Mouse (Mus musculus) embryo, embryonic 10.5 days (tissue): Measurements from ENCODE around the gene Cradd.

Source experiments
- DNase-seq: peaks from one replicate; pipeline ENCODE4 v3.0.0-alpha.2; 2015; ENCODE audit warnings: low spot score

Gene Cradd

DNA sequence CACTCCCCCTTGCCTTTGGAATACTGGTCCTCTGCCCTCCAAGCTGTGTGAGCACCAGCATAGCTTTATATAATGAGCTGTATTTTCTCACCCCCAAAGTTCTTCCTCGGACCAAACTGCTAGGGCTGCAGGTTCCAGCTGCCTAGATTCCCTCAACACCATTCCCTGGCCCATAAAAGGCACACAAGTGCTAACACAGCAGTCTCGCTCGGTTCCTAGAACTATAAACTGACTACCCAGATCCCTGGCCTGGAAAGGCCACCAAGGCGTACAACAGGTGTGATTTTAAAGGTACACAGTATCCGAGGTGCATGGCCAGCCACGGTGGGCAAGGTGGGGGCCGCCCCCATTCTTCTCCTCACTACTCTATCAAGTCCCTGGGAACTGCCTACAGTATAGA is 54.8 kb downstream of the Cradd start:
- DNase-seq = no peak

DNA sequence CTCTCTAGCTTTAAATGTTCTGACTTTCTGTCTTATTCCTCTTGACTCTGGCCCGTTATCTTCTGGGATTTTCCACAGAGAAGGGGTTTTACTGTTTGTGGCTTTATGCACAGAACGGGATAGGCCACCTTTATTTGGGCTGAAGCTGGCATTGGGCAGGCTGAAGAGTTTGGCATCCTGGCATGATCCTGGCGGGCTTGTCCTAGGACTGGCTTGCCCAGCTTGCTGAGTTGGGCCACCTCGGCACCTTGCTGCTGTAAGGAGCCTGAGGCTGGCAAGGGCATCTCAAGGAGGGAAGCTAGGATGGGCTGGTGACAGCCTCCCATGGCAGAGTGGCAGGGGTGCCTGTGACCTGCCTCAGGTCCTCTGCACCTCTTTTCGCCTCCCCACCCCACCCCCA is 55.6 kb downstream of the Cradd start:
- no peak for DNase-seq

DNA sequence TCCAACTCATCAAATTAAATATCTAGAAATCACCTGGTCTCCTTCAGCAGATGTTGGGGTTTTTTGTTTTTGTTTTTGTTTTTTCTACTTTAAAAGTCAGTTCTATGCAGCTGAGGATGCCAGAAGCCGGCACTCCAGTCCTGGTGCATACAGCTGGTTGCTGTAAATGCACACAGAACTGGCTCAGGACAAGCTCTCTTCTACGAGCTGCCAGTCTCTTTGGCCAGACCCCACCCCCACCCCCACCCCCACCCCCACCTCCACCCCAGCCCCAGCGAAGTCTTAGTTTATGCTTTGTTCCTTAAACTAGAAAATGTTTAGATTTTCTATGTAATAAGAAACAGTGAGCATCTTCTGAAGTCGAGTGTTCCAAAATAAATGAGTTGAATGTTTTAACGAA is 57.0 kb downstream of the Cradd start:
- DNase-seq = no peak

DNA sequence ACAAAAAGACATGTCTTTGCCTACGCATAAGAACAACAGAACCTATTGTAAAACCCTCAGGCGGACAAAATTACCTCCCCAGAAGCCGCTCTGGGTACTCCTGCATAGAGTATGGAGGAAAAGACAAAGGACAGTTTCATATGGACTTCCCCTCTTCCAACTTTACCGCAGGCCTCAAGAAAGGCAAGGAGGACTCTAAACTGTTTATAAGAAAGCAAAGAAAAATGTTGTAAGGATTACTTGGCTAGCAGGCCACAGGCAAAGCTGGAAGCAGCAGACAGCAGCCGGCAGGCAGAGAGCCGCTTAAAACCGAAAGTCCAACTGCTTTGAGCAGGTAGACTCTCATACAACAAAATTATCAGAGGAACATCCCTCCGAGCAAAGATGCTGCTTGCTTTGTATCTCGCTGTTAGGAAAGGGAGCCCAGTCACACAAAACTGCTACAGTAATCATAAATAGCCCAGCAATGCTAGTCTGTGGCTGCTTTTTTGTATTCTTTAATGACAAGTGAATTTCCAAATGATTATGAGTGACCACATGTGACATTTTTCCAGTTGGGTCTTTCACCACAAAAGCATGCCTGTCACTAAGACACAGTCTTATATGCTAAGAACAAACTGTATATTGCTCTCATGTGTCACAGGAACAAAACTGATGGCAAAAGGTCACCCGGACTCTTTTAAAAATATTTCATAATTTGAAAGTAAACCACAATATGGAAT is 57.7 kb downstream of the Cradd start:
- DNase-seq = no peak

DNA sequence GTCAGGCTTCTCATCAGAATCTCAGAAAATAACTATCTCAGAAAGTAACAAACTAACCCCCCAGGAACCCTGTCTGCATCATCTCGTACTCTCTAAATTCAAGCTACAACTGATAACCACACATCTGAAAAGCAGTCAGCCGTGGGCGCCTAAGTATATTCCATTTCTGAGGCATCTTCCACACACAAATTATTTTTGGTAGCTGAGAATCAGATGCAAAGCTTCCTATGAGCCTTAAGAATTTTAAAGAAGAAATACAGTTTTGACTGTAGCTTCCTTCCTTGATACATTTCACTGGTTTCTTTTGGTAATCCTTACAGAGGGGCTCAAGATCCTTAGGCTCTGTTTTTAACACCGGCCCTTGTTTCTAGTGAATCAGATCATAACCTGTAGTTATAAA is 58.4 kb downstream of the Cradd start:
- DNase-seq = peak; percentile 46

DNA sequence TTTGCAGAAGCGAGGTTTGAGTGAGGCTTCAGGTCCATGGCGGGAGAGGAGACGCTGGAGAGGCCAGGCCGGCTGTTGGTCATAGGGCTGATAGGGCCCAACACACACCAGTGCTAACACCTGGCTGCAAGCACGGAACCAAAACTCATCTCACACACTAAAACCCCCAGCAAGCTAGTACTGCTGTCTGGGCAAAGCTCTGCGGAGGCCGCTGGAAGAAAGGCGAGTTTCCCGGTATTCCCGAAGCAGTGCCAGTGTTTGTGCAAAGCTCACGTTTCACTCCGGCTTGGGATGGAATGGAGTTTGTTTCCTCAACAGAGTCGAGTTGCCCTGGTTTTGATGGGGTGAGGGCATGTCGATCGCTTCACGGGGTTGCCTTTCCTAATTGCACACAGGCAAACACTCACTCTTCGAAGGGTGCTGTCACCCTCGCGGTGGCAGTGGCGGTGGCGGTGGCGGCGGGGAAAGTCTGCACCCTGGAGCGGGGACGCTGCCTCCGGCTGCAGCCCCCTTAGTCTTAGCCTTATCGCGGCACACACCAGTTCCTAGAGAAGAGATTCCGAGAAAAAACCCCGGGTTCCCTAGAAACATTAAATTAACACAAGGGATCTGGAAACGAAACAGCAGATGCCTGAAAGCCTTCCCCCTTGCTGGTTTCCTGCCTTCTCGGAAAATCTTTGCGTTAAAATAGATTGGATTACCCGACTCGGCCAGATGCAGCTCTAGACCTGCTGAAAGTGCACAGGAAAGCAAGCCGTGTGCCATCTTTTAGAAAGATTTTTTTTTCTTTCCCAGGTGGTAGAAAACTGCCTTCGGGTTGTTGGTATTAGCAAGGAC is 59.2 kb downstream of the Cradd start:
- DNase-seq = peak; percentile 76

DNA sequence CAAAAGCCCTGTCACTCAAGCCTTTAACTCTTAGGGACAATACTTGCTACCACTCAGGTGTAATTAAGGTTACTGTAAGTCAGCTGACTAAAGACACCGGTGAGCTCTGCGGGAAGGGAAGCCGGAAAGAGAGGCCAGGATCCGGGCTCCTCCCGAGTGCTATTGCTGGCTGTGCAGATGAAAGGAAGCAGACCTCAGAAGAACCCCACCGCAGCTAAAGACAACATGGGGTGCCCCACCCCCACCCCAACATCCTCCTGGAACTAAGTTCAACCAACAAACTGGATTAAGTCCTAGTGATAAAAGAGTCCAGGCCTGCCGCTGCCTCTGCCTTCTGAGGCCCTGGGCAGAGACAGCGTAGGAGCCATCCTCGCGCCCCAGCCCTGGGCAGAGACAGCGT is 61.5 kb downstream of the Cradd start:
- DNase-seq = peak; percentile 34

DNA sequence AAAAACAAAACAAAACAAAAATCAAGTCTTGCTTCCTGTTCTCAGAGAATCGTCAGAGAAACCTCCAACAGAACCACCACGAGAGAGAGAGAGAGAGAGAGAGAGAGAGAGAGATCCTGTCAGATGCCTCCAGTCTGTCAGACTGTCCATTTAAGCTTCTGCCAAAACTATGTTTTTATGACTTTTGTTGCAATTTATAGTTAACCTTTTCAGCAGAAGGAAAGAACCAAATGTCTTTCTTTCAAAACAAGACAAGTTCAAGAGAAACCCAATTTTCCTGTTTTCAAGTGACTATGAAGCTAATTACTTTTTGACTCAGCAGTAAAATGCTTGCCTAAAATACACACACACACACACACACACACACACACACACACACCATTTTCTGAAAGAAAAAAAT is 62.7 kb downstream of the Cradd start:
- no peak for DNase-seq

DNA sequence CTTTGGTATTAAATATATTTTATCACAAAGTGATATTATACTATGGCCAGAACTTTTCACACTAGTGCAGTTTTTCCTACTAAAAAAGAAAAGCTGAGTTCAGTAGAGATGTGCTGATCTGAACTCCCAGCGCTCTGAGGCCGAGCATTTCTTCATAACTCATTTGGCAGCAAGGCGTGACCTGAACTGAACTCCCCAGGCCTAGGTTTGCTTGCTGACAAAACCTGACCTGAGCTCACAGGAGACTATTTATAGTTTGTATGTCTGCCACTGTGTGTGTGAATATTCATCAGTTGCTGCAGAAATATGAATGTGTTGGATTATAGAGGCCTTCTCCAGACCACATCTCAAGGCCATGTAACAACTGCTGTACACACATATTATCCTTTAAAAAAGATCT is 63.5 kb downstream of the Cradd start:
- DNase-seq = no peak

DNA sequence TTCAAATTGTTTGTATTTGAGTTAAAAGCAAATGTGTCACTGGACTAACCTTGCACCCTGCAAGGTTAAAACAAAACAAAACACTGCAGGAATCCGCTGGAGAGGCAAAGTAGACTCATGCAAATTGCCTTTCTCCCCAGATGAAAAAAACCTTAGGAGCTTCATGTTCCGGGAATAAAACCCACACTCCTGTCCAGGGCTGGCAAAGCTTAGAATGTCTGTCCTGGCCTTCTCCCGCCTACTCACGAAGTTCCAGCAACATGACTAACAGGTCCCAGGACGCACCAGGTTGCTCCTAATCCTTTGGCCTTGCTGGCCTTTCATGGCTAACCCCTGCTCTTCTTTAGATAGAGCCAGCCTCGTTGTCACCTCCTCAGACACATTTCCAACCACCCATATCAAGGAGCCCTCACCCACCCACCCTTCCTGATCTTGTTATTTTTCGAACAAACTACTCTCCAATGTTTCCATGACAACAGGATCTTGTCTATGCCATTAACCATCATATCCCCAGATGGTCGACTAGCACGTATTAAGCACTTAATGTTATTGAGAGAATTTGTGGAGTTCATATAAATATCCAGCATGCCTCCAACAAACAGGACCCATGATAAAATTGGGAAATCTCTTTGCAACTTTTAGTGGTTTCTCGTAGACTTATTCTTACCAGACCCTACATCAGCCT is 65.3 kb downstream of the Cradd start:
- no peak for DNase-seq

DNA sequence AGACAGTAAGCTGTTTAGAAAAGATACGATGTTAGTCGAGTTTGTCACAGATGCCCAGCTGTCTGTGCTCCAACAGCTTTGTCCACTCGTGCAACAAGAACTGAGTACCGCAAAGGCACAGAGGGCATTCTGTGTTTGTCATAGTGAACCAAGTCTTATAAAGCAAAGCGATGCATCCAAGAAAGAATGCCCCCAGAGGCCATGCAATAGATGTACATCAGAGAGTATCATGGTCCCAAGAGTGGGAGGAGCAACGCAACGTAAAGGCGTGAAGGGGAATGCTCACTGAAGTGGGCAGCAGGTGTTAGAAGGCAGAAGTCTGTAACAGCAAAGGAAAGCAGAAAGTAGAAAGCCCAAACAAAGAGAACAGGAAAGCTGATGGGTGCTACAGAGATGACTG is 66.0 kb downstream of the Cradd start:
- DNase-seq = no peak

DNA sequence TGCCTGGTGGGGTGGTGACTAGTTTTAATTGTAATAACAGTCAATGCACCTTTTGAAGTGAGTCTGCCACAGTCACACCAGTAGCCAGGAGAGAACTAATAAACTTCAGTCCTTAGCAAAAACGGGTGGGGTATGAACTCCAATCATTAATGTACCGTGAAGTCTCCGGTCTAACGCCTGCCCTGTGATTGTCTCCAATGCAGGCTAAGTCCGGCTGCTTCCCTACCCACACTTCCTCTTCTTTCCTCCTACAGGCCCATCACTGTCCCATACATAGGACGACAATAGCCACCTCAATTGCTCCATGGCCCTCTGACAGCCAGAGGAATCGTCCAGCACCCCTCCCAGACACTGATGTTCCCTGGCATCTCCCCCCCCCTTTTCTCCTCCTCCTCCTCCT is 67.8 kb downstream of the Cradd start:
- DNase-seq = peak; percentile 35

DNA sequence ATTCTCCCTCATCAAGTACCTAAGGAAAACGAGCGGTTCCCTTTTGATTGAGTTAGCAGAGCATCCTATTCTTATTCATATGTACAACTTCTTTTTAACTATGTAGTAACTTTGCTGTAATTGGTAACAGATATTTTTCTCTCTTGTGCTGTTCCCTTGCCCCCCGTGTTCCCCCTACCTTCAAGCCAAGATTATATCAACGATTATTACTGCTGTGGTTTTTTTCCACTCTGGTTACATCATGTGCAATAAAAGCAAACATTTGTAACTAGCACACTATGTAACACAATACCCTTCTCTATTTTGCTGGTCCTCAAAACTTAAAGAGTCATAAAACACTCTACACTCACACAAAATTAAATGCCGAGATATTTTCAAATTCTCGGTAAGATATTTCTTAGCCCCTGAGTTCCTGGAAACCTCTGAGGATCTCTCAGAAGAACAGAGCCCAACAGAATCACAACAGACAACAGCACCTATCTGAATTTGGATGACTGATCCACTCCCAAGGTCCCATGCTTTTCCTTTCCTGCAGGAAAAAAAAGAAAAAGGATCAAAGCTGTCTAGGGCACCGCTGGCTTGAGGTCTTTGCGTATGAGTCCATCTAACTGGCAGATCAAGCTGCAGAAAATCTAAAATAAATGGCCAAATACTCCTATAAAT is 68.8 kb downstream of the Cradd start:
- no peak for DNase-seq

DNA sequence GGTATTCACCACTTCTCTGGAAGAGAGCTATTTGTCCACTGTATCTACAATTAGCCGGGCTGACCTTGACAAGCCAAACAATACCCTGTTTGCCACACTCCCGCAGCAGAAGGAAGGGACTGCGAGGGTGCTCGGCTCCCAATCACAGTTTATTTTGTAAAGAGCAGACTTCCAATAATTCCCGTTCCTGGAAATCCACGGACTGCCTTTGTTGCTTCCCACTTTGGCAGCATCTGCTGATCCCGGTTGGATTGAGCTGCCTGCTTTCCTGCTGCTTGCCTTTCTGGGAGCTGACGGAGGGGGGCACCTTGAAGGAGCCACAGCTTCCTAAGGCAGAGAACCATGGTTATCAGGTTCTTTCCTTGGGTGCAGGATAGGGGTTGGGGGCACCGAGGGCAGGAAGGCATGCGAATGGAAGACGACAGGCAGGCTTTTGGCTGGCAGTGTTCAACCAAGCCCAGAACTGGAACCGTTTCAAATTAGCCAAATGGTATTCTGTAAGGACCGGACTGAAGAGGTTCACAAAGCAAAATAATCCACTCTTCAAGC is 69.4 kb downstream of the Cradd start:
- DNase-seq = no peak

DNA sequence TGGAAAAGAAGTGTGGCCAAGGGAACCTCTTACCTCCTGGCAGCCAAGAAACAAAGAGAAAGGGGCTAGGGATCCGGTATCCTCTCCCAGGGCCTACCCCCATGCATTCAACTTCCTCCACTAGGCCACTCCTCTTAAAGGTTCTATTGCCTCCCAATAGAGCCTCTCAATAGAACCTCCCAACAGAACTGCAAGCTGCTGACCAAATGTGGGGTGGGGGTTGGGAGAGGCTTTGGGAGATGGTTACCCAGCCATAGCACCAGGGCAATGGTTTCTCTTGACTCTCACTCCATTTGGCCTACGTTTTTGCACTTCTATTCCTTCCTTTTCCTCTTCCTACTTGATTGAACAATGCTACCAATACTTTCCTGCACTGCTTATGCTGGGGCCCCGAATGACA is 69.9 kb downstream of the Cradd start:
- DNase-seq = no peak

DNA sequence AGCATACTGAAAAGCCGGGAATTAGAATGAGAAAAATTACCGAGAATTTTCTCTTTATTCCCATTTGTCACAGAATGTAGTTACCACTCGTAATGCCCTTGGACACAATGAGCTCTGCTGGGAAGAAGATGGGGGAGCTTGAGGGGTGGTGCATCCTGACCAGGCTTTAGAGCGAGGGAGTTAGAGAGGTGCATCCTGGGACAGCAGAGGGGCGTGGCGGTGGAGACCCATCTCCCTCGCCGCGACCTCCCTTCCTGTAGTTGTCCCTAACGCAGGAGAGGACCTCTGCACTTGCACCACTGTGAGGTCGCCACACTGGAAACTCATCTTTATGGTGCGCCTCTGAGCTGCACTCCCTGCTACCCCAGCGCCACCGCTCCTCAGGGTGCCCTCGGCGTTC is 72.3 kb downstream of the Cradd start:
- DNase-seq = no peak

DNA sequence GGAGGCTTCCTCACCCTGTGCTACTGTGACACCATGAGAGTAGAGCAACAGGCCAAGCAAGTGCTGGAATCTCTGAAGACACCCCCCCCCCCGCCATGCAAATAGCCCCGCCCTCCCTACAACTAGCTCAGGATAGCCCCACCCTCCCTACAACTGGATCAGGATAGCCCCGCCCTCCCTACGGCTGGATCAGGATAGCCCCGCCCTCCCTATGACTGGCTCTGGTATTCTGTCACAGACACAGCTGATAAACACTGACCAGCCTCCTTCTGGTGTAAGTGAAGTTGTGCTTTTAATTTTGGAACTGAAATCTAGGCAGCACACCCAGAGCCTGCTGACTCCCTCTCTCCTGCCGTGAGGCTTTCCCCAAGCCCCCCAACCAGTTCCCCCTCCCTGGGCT is 75.6 kb downstream of the Cradd start:
- no peak for DNase-seq

DNA sequence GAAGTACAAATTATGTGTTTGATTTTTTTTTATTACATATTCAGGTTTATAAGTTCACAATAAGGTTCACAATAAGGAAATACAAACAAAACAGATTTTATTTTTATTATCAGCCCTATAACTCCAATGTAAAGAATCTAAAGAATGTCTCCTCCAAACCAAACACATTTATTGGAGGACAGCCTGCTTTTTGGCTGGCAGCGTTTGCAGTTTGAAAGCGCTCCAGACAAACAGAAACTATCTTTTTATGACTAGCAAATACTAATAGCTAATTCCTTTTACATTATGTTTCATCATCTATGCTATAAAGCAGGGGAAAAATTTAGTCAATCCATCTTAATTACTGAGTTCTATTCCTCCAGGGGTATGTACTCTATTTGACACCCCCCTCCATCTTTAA is 77.2 kb downstream of the Cradd start:
- DNase-seq = no peak

DNA sequence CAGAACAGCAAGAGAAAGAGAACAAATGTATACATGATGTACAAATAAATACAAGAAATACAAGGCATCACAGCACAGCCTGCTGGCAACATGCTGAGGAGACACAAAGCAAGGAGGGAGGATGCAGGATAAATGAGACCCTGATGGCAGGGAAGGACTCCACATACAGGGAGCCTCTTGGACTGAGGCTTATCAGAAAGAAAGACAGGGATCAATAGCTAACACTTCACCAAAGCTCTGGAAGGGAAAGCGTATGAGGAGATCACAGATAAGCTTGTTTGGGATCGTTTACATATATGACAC is 78.3 kb downstream of the Cradd start:
- DNase-seq = no peak

DNA sequence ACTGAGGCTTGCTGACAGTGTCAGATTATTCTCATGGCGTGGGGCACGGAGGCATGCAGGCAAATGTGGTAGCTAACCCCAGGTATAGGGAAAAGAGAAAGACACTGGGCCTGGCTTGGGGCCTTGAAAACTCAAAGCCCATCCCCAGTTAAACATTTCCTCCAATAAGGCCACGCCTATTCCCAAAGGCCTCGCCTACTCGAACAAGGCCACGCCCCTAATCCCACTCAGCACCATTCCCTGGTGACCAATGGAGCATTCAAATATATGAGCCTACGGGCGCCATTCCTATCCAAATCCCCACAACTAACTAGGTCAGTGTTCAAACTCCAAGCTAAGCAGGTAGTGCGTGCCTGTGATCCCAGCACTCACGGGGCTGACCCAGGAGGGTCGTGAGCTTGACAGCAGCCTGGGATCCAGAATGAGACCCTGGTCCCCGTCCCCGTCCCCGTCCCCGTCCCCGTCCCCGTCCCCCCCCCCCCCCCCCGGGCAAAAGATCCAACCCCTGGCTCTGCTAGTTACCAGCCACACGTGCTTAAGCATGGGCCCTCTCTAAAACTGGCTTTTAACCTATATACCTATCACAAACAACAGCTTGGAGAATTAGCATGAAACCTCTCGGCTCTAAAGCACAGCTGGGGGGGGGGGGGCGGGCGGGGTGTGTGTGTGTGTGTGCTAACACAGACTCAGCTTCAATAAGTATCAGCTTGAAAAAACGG is 78.8 kb downstream of the Cradd start:
- DNase-seq = no peak

DNA sequence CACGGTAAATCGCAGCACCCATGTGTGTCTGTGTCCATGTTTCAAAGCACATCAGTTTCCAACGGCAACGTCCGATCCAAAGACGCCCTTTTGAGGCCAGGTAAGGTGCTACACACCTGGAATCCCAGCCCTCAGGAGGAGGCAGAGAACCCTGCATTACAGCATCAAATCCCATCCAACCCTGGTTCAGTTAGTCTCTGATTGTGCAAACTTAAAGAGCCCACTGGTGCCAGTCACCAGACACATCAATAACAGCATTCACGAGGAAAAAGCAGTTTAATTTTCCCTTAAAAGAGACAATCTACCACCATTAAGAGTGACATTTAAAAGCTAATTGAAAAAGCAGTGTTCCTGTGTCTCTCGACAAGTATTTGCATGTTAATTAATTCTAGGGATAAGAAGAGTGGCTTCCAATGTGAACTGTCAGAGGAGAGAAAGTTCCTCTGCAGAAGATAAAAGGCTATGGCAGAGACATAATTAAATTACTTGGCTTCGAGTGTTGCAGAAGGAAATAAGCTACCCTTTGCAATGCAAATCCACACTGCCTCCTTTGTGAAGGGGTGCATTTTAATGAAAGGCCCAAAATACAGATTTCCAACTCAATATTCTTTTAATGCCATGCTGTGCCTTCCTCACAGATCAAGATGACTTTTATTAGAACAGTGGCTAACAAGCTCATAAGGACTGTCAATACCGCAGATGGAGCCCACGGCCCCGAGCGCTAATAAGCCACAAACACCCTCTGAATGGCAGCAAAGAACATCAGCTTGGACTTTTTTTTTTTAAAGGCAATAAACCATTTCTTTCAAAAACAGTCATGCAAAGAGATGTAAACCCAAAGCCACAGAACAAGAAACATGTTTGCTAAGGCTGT is 84.5 kb downstream of the Cradd start:
- no peak for DNase-seq
